Mouse (Mus musculus) stomach, postnatal 0 days (tissue): ENCODE data around the gene Il31ra.

Source experiments
- CTCF ChIP-seq: IDR thresholded peaks from 2 replicates; pipeline ENCODE4 v1.5.1; 2016; ENCODE audit warnings: antibody characterized with exemption, low read depth, mild to moderate bottlenecking, moderate library complexity
- EP300 ChIP-seq: optimal IDR thresholded peaks from 2 replicates; pipeline ENCODE3; 2016; ENCODE audit warnings: antibody characterized with exemption

DNA sequence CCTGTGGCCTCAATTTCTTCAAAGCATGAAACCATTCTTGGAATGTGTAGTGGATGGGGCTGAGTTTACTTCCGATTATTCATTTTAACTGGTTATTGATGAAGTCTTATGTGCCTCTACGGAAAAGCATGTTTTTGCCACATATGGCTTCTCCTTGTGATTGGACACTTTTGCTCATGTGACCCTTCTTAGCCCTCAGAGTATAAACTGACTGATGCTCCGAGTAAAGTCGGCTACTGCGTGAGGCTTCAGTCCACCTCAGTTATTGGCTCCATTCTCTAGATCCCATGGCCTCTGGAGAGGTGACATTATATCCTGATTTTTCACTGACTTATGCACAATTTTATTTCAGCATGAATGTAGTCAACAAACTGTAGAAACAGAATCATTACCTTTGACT is 40.9 kb downstream of the Il31ra start:
- TF ChIP-seq CTCF (no peak), EP300 (no peak)
